Mouse (Mus musculus): ENCODE measurements around the gene Man2a1. TPM values are rescaled to one million over a fixed set of nuclear protein-coding genes. Genes with fewer than 3 reads are reported as not detected.

Gene Man2a1
- polyA plus RNA-seq, 1 experiment from 2014 or later = 9.3 TPM

- Histone ChIP-seq H3K4me3 (no peak overlapping the region), H3K27me3 (no peaks in the 10 kb centered on the region), H3K27ac (no peak overlapping the region), H3K4me1 (peaks cover 5% of the 10 kb centered on the region; the same call in 1 of the 2 replicates), H3K36me3 (no peaks in the 10 kb centered on the region), H3K4me2 (no peak overlapping the region), H3K9ac (no peak overlapping the region), H3K9me3 (no peaks in the 10 kb centered on the region)
- WGBS = 35% methylated on average over 8 of the region's 8 CpGs
- ATAC-seq (ENCODE audit: borderline replicate concordance, extremely low read depth, low FRiP score, low TSS enrichment) = no peak
These were observed 20.8 kb upstream of the Man2a1 start for GRCm38 (mm10) chr17:64579696-64580095.

- no peak overlapping the region for H3K9ac ChIP-seq
- H3K9me3 ChIP-seq = no peaks in the 10 kb centered on the region
- WGBS = 89% methylated on average over 6 of the region's 6 CpGs
- H3K27me3 ChIP-seq = no peaks in the 10 kb centered on the region
- no peak overlapping the region for H3K27ac ChIP-seq
- H3K4me3 ChIP-seq = no peak overlapping the region
- peaks cover 5% of the 10 kb centered on the region; the same call in 1 of the 2 replicates for H3K4me1 ChIP-seq
- no peak overlapping the region for H3K4me2 ChIP-seq
- no peaks in the 10 kb centered on the region for H3K36me3 ChIP-seq
- no peak for ATAC-seq (ENCODE audit: borderline replicate concordance, extremely low read depth, low FRiP score, low TSS enrichment)
These were observed 19.4 kb upstream of the Man2a1 start for GRCm38 (mm10) chr17:64581133-64581532.

- Histone ChIP-seq H3K36me3 (no peaks in the 10 kb centered on the region), H3K27ac (no peak overlapping the region), H3K4me2 (no peak overlapping the region), H3K4me1 (peaks cover 5% of the 10 kb centered on the region; the same call in 1 of the 2 replicates), H3K27me3 (no peaks in the 10 kb centered on the region), H3K4me3 (no peak overlapping the region), H3K9ac (no peak overlapping the region), H3K9me3 (no peaks in the 10 kb centered on the region)
- WGBS = 73% methylated on average over 3 of the region's 3 CpGs
- ATAC-seq (ENCODE audit: borderline replicate concordance, extremely low read depth, low FRiP score, low TSS enrichment) = no peak
These were observed 18.6 kb upstream of the Man2a1 start for GRCm38 (mm10) chr17:64581962-64582361.

- H3K27me3 ChIP-seq = no peaks in the 10 kb centered on the region
- WGBS = 49% methylated on average over 4 of the region's 4 CpGs
- no peak overlapping the region for H3K9ac ChIP-seq
- no peak overlapping the region for H3K4me2 ChIP-seq
- no peak overlapping the region for H3K27ac ChIP-seq
- H3K36me3 ChIP-seq = no peaks in the 10 kb centered on the region
- no peak overlapping the region for H3K4me3 ChIP-seq
- no peaks in the 10 kb centered on the region for H3K4me1 ChIP-seq
- no peak for ATAC-seq (ENCODE audit: borderline replicate concordance, extremely low read depth, low FRiP score, low TSS enrichment)
- no peaks in the 10 kb centered on the region for H3K9me3 ChIP-seq
These were observed 10.1 kb upstream of the Man2a1 start for GRCm38 (mm10) chr17:64590483-64590882.

- WGBS = 72% methylated on average over 10 of the region's 10 CpGs
- no peak overlapping the region for H3K9ac ChIP-seq
- ATAC-seq (ENCODE audit: borderline replicate concordance, extremely low read depth, low FRiP score, low TSS enrichment) = no peak
These were observed 9.2 kb upstream of the Man2a1 start for GRCm38 (mm10) chr17:64591366-64591765.

GRCm38 (mm10) chr17:64592355-64592754 is 8.2 kb upstream of the Man2a1 start:
- Histone ChIP-seq H3K4me3 (no peak overlapping the region), H3K9me3 (no peaks in the 10 kb centered on the region), H3K4me1 (no peaks in the 10 kb centered on the region), H3K4me2 (no peak overlapping the region), H3K9ac (no peak overlapping the region), H3K36me3 (no peaks in the 10 kb centered on the region), H3K27me3 (no peaks in the 10 kb centered on the region), H3K27ac (no peak overlapping the region)
- ATAC-seq (ENCODE audit: borderline replicate concordance, extremely low read depth, low FRiP score, low TSS enrichment) = no peak
- WGBS = 78% methylated on average over 2 of the region's 2 CpGs

More at GRCm38 (mm10) chr17:64591366-64591765, 9.2 kb upstream of the Man2a1 start:
- H3K36me3 ChIP-seq = no peaks in the 10 kb centered on the region
- H3K4me2 ChIP-seq = no peak overlapping the region
- H3K27ac ChIP-seq = no peak overlapping the region
- H3K27me3 ChIP-seq = no peaks in the 10 kb centered on the region
- no peaks in the 10 kb centered on the region for H3K9me3 ChIP-seq
- H3K4me3 ChIP-seq = no peak overlapping the region
- no peaks in the 10 kb centered on the region for H3K4me1 ChIP-seq

- no peaks in the 10 kb centered on the region for H3K36me3 ChIP-seq
- H3K9me3 ChIP-seq = no peaks in the 10 kb centered on the region
- no peak for ATAC-seq (ENCODE audit: borderline replicate concordance, extremely low read depth, low FRiP score, low TSS enrichment)
- no peaks in the 10 kb centered on the region for H3K4me1 ChIP-seq
- H3K27me3 ChIP-seq = no peaks in the 10 kb centered on the region
- H3K9ac ChIP-seq = no peak overlapping the region
- no peak overlapping the region for H3K4me2 ChIP-seq
- H3K27ac ChIP-seq = no peak overlapping the region
- no peak overlapping the region for H3K4me3 ChIP-seq
- 85% methylated on average over 3 of the region's 3 CpGs for WGBS
These were observed 7.7 kb upstream of the Man2a1 start for GRCm38 (mm10) chr17:64592788-64593187.

GRCm38 (mm10) chr17:64597770-64598169 is 2.8 kb upstream of the Man2a1 start:
- WGBS = 85% methylated on average over 9 of the region's 9 CpGs
- no peak overlapping the region for H3K4me2 ChIP-seq
- H3K36me3 ChIP-seq = no peaks in the 10 kb centered on the region
- no peaks in the 10 kb centered on the region for H3K27me3 ChIP-seq
- no peak overlapping the region for H3K27ac ChIP-seq
- no peaks in the 10 kb centered on the region for H3K9me3 ChIP-seq
- no peak for ATAC-seq (ENCODE audit: borderline replicate concordance, extremely low read depth, low FRiP score, low TSS enrichment)
- no peak overlapping the region for H3K4me3 ChIP-seq
- peaks cover 11% of the 10 kb centered on the region; the same call in 1 of the 2 replicates for H3K4me1 ChIP-seq
- H3K9ac ChIP-seq = no peak overlapping the region

- H3K9ac ChIP-seq = peak overlapping the region; percentile 31; the same call in 1 of the 2 replicates
- no peak; the same call in 1 of the 2 replicates for ATAC-seq (ENCODE audit: borderline replicate concordance, extremely low read depth, low FRiP score, low TSS enrichment)
- H3K9me3 ChIP-seq = no peaks in the 10 kb centered on the region
- peak overlapping the region; percentile 92 for H3K4me3 ChIP-seq
- no peaks in the 10 kb centered on the region for H3K36me3 ChIP-seq
- no peaks in the 10 kb centered on the region for H3K27me3 ChIP-seq
- peaks cover 32% of the 10 kb centered on the region for H3K4me1 ChIP-seq
- H3K27ac ChIP-seq = peak overlapping the region; percentile 94
- WGBS = 21% methylated on average over 4 of the region's 4 CpGs
- H3K4me2 ChIP-seq = peak overlapping the region; percentile 74
These were observed 620 bp upstream of the Man2a1 start for GRCm38 (mm10) chr17:64599916-64600315.

- H3K27me3 ChIP-seq = no peaks in the 10 kb centered on the region
- WGBS = under 1% methylated on average over 52 of the region's 73 CpGs
- peak; percentile 58 for ATAC-seq (ENCODE audit: borderline replicate concordance, extremely low read depth, low FRiP score, low TSS enrichment)
These were observed 685 bp downstream of the Man2a1 start for GRCm38 (mm10) chr17:64601091-64601750.

GRCm38 (mm10) chr17:64601751-64602578 is 1.4 kb downstream of the Man2a1 start:
- peak; percentile 2; the same call in 1 of the 2 replicates for ATAC-seq (ENCODE audit: borderline replicate concordance, extremely low read depth, low FRiP score, low TSS enrichment)
- H3K36me3 ChIP-seq = no peaks in the 10 kb centered on the region
- peaks cover 43% of the 10 kb centered on the region for H3K4me1 ChIP-seq
- H3K9me3 ChIP-seq = no peaks in the 10 kb centered on the region
- peak overlapping the region; percentile 74 for H3K4me2 ChIP-seq
- WGBS = under 1% methylated on average over 44 of the region's 44 CpGs
- H3K27me3 ChIP-seq = no peaks in the 10 kb centered on the region
- H3K27ac ChIP-seq = peak overlapping the region; percentile 94
- H3K4me3 ChIP-seq = peak overlapping the region; percentile 92
- H3K9ac ChIP-seq = peak overlapping the region; percentile 95

More at GRCm38 (mm10) chr17:64601091-64601750, 685 bp downstream of the Man2a1 start:
- peak overlapping the region; percentile 94 for H3K27ac ChIP-seq
- no peaks in the 10 kb centered on the region for H3K9me3 ChIP-seq
- H3K4me3 ChIP-seq = peak overlapping the region; percentile 92
- peaks cover 43% of the 10 kb centered on the region for H3K4me1 ChIP-seq
- H3K36me3 ChIP-seq = no peaks in the 10 kb centered on the region
- H3K9ac ChIP-seq = peak overlapping the region; percentile 95
- H3K4me2 ChIP-seq = peak overlapping the region; percentile 74

GRCm38 (mm10) chr17:64603134-64603533 is 2.6 kb downstream of the Man2a1 start:
- WGBS = 39% methylated on average over 9 of the region's 9 CpGs
- H3K4me2 ChIP-seq = peak overlapping the region; percentile 74

More at GRCm38 (mm10) chr17:64603134-64603533, 2.6 kb downstream of the Man2a1 start:
- Histone ChIP-seq H3K9me3 (no peaks in the 10 kb centered on the region), H3K9ac (no peak overlapping the region), H3K27me3 (no peaks in the 10 kb centered on the region), H3K27ac (no peak overlapping the region), H3K4me1 (peaks cover 43% of the 10 kb centered on the region), H3K4me3 (peak overlapping the region; percentile 92), H3K36me3 (no peaks in the 10 kb centered on the region)
- no peak for ATAC-seq (ENCODE audit: borderline replicate concordance, extremely low read depth, low FRiP score, low TSS enrichment)
